Mouse (Mus musculus) intestine, embryonic 14.5 days (tissue): ENCODE data around the gene Mcam. TPM values are rescaled to one million over a fixed set of nuclear protein-coding genes. Genes with fewer than 3 reads are reported as not detected.

Experiments
- ATAC-seq: fragments of 200-750 bp; cut with Nextera tagmentation; replicated peaks from 2 replicates; pipeline ENCODE4 v1.8.0; 2017; ENCODE audit warnings: low read depth, moderate number of reproducible peaks, moderate TSS enrichment, moderate library complexity; ENCODE audit not compliant: low FRiP score, low TSS enrichment
- DNase-seq: peaks from one replicate; pipeline ENCODE4 v3.0.0-alpha.2; 2018; ENCODE audit warnings: low spot score
- H3K27ac ChIP-seq: fragments of 300-500 bp; sonication (generic); 2 replicates; pipeline ENCODE4 v1.5.1; 2014; ENCODE audit warnings: low read depth, mild to moderate bottlenecking, control low read depth
- H3K27me3 ChIP-seq: fragments of 300-500 bp; sonication (generic); replicated peaks from 2 replicates; pipeline ENCODE4 v1.6.1; 2014; ENCODE audit warnings: low read length, control low read depth; ENCODE audit not compliant: control insufficient read depth, insufficient read depth
- H3K36me3 ChIP-seq: fragments of 300-500 bp; sonication (generic); 2 replicates; pipeline ENCODE4 v1.6.1; 2014; ENCODE audit warnings: low read length, control low read depth; ENCODE audit not compliant: control insufficient read depth, insufficient read depth
- H3K4me1 ChIP-seq: fragments of 300-500 bp; sonication (generic); replicated peaks from 2 replicates; pipeline ENCODE4 v1.6.1; 2014; ENCODE audit warnings: low read length, control low read depth, mixed read lengths; ENCODE audit not compliant: control insufficient read depth, insufficient read depth
- H3K4me2 ChIP-seq: fragments of 300-500 bp; sonication (generic); 2 replicates; pipeline ENCODE4 v1.6.1; 2014; ENCODE audit warnings: low read length
- H3K4me3 ChIP-seq: fragments of 300-500 bp; sonication (generic); 2 replicates; pipeline ENCODE4 v1.5.1; 2014; ENCODE audit warnings: low read depth, low read length, control low read depth, mixed read lengths
- H3K9ac ChIP-seq: fragments of 300-500 bp; sonication (generic); 2 replicates; pipeline ENCODE4 v1.6.1; 2014; ENCODE audit warnings: mild to moderate bottlenecking, low read length
- H3K9me3 ChIP-seq: fragments of 300-500 bp; sonication (generic); 2 replicates; pipeline ENCODE4 v1.6.1; 2016; ENCODE audit warnings: low read length, control low read depth; ENCODE audit not compliant: control insufficient read depth
- WGBS: fragments of 180-500 bp; shearing (Covaris S2); extraction: QIAGEN DNeasy Blood & Tissue Kit; methylation state at CpG from one replicate; pipeline ENCODE4 v1.1.7; 2014; 5-methylcytosine and 5-hydroxymethylcytosine counted together
- polyA plus RNA-seq: library from polyadenylated mRNA; unstranded; fragments of >200 nt; fragmentation: Nextera tagmentation; extraction: Ambion mirVana; gene quantifications from 2 replicates; pipeline ENCODE4 v1.2.1, GENCODE M21; 2014

Gene Mcam
- polyA plus RNA-seq, 1 experiment from 2014 or later = 49.7 TPM

GRCm38 (mm10) chr9:44093612-44094503, 40.4 kb upstream of the Mcam start:
- DNase-seq (peak; percentile 85), ATAC-seq (peak; percentile 41)
- H3K4me3 ChIP-seq = no peak overlapping the region
- WGBS = 40% methylated on average over 24 of the region's 24 CpGs
- H3K4me1 ChIP-seq = peaks cover 5% of the 10 kb centered on the region; the same call in 1 of the 2 replicates
- no peak overlapping the region for H3K9ac ChIP-seq
- H3K4me2 ChIP-seq = no peak overlapping the region
- peaks cover 27% of the 10 kb centered on the region for H3K36me3 ChIP-seq
- H3K27ac ChIP-seq = no peak overlapping the region
- no peaks in the 10 kb centered on the region for H3K9me3 ChIP-seq
- H3K27me3 ChIP-seq = no peaks in the 10 kb centered on the region

GRCm38 (mm10) chr9:44094737-44095136, 39.5 kb upstream of the Mcam start:
- Histone ChIP-seq H3K4me2 (no peak overlapping the region), H3K4me1 (no peaks in the 10 kb centered on the region), H3K4me3 (no peak overlapping the region), H3K36me3 (peaks cover 27% of the 10 kb centered on the region), H3K27me3 (no peaks in the 10 kb centered on the region), H3K27ac (no peak overlapping the region), H3K9me3 (no peaks in the 10 kb centered on the region), H3K9ac (no peak overlapping the region)
- DNase-seq (no peak), ATAC-seq (no peak)
- 82% methylated on average over 3 of the region's 3 CpGs for WGBS

GRCm38 (mm10) chr9:44095781-44096180, 38.5 kb upstream of the Mcam start:
- Histone ChIP-seq H3K36me3 (peaks cover 27% of the 10 kb centered on the region), H3K27ac (no peak overlapping the region), H3K9ac (no peak overlapping the region), H3K9me3 (no peaks in the 10 kb centered on the region), H3K4me1 (no peaks in the 10 kb centered on the region), H3K27me3 (no peaks in the 10 kb centered on the region), H3K4me2 (no peak overlapping the region), H3K4me3 (no peak overlapping the region)
- WGBS = 94% methylated on average over 9 of the region's 9 CpGs
- DNase-seq (no peak), ATAC-seq (no peak)

GRCm38 (mm10) chr9:44096536-44096935, 37.7 kb upstream of the Mcam start:
- Histone ChIP-seq H3K4me3 (no peak overlapping the region), H3K27ac (no peak overlapping the region), H3K4me2 (no peak overlapping the region), H3K9ac (no peak overlapping the region), H3K4me1 (no peaks in the 10 kb centered on the region), H3K36me3 (peaks cover 22% of the 10 kb centered on the region), H3K27me3 (no peaks in the 10 kb centered on the region), H3K9me3 (no peaks in the 10 kb centered on the region)
- ATAC-seq = no peak
- no peak for DNase-seq
- 35% methylated on average over 9 of the region's 9 CpGs for WGBS

GRCm38 (mm10) chr9:44101490-44101889, 32.8 kb upstream of the Mcam start, which contains the start of gene Mfrp:
TSS of gene Mfrp (plus strand) at chr9:44101729.
- ATAC-seq (no peak), DNase-seq (no peak)
- Histone ChIP-seq H3K4me3 (no peak within 1 kb of the TSS), H3K4me2 (no peak within 1 kb of the TSS), H3K27me3 (no peaks in the 10 kb centered on the region), H3K4me1 (peaks cover 4% of the 10 kb centered on the region), H3K9ac (no peak within 1 kb of the TSS), H3K36me3 (peaks cover 18% of the 10 kb centered on the region), H3K9me3 (no peaks in the 10 kb centered on the region), H3K27ac (no peak within 1 kb of the TSS)
- WGBS = 73% methylated on average over 9 of the region's 9 CpGs

- H3K27ac ChIP-seq = no peak overlapping the region
- ATAC-seq (no peak), DNase-seq (no peak)
- H3K4me3 ChIP-seq = no peak overlapping the region
- no peaks in the 10 kb centered on the region for H3K27me3 ChIP-seq
- 87% methylated on average over 7 of the region's 7 CpGs for WGBS
- H3K4me1 ChIP-seq = peaks cover 38% of the 10 kb centered on the region
- no peak overlapping the region for H3K4me2 ChIP-seq
- no peak overlapping the region for H3K9ac ChIP-seq
- no peaks in the 10 kb centered on the region for H3K9me3 ChIP-seq
- H3K36me3 ChIP-seq = peaks cover 28% of the 10 kb centered on the region
Measured at GRCm38 (mm10) chr9:44104881-44105280, 29.4 kb upstream of the Mcam start.

GRCm38 (mm10) chr9:44105781-44106180, 28.5 kb upstream of the Mcam start:
- Histone ChIP-seq H3K9me3 (no peaks in the 10 kb centered on the region), H3K27me3 (no peaks in the 10 kb centered on the region), H3K4me1 (peaks cover 45% of the 10 kb centered on the region), H3K4me2 (no peak overlapping the region), H3K4me3 (no peak overlapping the region), H3K9ac (no peak overlapping the region), H3K27ac (no peak overlapping the region), H3K36me3 (peaks cover 28% of the 10 kb centered on the region)
- WGBS = 85% methylated on average over 10 of the region's 10 CpGs
- DNase-seq (no peak), ATAC-seq (no peak)

- Histone ChIP-seq H3K4me3 (no peak overlapping the region), H3K4me1 (peaks cover 45% of the 10 kb centered on the region), H3K9me3 (no peaks in the 10 kb centered on the region), H3K27me3 (no peaks in the 10 kb centered on the region), H3K4me2 (no peak overlapping the region), H3K9ac (no peak overlapping the region), H3K27ac (no peak overlapping the region), H3K36me3 (peaks cover 28% of the 10 kb centered on the region)
- WGBS = 93% methylated on average over 7 of the region's 7 CpGs
- ATAC-seq (no peak), DNase-seq (no peak)
Measured at GRCm38 (mm10) chr9:44106182-44106581, 28.1 kb upstream of the Mcam start.

- Histone ChIP-seq H3K27ac (peak overlapping the region; percentile 69; the same call in 1 of the 2 replicates), H3K9me3 (no peaks in the 10 kb centered on the region), H3K36me3 (peaks cover 28% of the 10 kb centered on the region), H3K4me2 (no peak overlapping the region), H3K9ac (no peak overlapping the region), H3K27me3 (no peaks in the 10 kb centered on the region), H3K4me1 (peaks cover 45% of the 10 kb centered on the region), H3K4me3 (no peak overlapping the region)
- DNase-seq = no peak
- no peak for ATAC-seq
- 81% methylated on average over 4 of the region's 4 CpGs for WGBS
Measured at GRCm38 (mm10) chr9:44106596-44106995, 27.7 kb upstream of the Mcam start.
